Mouse (Mus musculus) c-Kit-positive CD71-positive TER-119-positive erythroid progenitor cells, embryonic 14.5 days (primary cell): ENCODE results near the gene Dcaf12.

ENCODE experiments used
- DNase-seq: peaks from one replicate; pipeline ENCODE4 v3.0.0-alpha.2; 2013; ENCODE audit warnings: low spot score

Dcaf12 gene

DNA sequence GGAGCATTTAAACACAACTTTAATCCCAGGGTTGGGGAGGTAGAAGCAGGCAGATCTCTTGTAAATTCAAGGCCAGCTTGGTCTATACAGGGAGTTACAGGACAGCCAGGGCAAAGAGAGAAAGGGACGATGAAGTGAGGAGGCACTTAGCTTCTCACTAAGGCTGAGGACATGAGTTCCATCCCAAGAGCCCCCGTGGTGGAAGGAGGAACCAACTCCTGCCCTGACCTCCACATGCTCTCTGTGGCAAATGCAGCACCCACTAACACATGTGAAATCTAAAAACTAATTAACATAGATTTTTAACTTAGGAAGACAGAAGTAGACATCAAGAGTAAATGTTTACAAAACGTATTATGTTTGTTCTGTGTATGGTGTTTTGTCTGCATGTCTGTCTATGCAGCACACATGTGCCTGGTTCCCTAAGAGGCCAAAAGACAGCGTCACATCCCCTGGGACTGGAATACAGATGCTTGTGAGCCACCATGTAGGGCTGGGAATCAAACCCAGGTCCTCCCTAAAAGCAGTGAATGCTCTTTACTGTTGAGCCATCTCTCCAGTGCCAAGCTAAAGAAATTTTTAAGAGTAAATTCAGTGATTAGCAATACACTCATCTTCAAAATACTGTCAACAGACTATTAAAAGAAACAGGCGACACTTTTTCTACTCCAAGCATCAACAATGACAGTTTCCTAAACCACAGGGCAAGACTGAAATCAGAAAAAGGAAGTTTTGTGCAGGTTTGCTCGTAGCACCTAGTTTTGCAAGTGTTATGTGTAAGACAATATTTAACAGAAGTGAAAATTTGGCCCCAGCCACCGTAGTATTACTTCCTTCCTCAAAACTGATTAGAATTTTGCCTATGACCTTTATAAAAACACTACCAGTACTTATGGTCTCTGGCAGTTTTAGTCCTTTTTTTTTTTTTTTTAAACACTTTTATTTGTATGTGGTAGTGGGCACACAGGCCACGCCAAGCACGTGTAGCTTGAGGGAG lies 3.8 kb downstream of the Dcaf12 start:
- DNase-seq, result no peak

GRCm38 (mm10) chr4:41307406-41307805 lies 7.3 kb downstream of the Dcaf12 start:
- no peak for DNase-seq

DNA sequence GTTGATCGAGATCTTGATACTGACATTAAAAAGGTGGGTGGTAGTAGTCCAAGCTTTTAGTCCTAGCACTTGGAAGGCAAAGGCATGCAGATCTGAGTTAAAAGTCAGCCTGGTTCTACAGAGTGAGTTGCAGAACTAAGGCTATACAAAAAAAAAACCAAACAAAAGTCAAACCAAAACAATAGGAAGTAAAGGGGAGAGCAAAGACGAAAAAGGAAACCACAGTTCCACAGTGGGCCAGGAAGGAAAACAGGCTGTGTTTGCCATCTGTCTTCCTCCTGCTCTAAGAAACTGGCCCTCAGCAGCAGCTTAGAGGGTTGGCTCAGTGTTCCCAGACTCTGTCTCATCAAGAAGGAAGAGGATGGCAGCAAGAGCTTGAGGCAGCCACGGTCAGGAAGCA lies 10.4 kb downstream of the Dcaf12 start:
- DNase-seq, result no peak

DNA sequence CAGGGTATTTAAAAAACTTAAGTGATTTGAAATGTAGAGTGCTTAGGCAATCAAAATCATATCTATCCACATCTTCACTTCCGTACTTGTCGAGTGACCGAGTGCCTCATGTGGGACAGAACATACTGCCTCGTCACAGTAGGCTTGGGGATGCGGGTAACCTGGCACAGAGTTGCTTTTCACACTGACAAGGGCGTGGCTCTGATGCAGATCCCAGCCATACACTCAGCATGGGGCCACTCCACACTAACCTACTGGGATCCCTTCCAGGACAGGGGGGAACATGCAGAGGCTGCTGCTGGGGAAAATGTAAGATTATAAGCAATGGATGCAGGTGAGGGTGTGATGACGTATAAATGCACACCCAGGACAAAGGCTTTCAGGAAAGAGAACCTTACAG lies 11.0 kb downstream of the Dcaf12 start:
- DNase-seq, result no peak

DNA sequence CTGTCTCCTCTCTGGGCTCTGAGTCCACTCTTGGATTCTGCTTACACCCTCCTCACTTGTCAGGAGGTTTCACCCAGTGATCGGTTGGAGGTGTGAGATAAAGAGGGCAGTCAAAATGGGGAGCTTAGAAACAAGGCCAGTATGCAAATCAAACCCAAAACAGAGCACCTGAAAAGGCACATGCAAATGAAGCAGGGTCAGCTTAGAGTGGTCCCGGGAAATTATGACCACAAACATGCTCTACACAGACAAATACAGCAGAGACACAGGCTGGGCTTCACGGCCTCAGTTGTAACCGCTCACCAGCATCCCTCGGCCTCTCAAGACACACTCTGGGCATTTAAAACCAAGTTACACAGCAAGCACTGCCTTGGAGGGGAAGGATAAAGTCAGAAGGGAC lies 15.7 kb downstream of the Dcaf12 start:
- DNase-seq, result no peak

GRCm38 (mm10) chr4:41295960-41296359 lies 18.7 kb downstream of the Dcaf12 start:
- no peak for DNase-seq

DNA sequence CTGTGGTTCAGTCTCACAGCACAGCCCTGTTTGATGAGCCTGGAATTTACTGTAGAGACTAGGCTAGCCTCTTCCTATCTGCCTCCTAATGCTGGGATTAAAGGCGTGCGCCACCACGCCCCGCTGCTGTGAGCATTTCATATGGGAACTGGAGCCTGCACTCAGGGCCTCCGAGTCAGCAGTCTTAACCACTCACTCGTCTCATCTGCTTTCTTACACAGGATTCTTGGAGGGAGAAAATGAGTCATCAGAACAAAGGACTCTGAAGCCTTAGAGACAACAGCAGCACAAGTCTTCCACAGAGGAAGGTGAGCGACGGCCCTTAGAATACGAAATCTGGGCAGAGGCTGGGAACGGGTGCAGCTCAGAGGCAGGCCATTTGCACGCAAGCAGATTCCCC lies 19.2 kb downstream of the Dcaf12 start:
- DNase-seq, result no peak

GRCm38 (mm10) chr4:41293907-41294306 lies 20.8 kb downstream of the Dcaf12 start:
- DNase-seq, result no peak

DNA sequence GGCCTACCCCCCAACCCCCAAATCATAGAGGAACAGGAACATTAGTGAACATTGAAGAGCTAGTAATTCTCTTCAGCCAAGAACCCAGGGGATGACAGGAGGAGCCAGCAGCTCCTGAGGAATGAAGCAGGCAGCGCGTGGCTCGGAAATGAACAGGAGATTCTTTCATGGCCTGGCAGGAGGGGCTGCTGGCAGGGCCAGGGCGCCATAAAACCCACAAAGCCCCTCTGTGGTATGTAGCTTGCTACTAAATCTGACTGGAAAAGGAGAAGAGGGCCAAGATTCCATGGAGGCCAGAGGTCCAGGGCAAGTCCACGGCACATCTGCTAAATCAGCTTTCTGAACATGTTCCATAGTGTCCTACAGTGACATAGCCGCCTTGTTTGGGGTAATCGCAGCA lies 24.9 kb downstream of the Dcaf12 start:
- DNase-seq, result no peak

DNA sequence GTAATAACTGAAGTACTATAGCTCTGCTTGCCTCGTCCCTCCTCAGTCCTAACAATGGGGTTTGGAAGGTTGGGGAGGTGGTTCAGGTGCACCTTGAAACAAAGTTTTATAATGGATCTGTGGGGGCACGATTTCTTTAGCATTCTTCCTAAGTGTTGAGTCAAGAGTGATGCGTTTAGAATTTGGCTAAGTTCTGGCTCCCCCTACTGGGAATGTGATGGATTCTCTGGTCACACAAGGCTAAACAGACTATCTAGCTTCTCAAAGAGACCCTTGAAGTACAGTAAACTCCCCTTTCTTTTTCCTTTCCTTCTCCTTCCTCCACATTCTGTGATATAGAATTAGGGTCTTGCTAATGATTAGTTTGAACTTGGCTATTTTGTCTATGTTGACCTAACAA lies 28.3 kb downstream of the Dcaf12 start:
- DNase-seq, result peak; percentile 40

DNA sequence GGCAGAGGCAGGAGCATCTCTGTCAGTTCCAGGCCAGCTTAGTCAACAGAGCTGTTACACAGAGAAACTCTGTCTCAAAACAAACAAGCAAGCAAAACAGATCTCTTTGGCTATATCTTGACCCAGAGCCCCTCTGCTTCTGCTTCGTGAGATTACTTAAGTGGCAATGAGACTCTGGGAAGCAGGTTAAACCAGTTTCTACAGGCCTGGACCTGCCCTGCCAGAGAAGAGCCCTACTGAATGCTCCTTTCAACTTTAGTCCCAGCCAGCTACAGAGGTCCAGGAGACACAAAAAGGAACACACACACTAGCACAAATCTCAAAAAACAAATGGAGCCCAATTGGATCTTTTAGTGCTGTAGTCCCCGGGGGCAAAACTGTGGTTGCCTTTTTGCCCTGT lies 30.6 kb downstream of the Dcaf12 start:
- no peak for DNase-seq

DNA sequence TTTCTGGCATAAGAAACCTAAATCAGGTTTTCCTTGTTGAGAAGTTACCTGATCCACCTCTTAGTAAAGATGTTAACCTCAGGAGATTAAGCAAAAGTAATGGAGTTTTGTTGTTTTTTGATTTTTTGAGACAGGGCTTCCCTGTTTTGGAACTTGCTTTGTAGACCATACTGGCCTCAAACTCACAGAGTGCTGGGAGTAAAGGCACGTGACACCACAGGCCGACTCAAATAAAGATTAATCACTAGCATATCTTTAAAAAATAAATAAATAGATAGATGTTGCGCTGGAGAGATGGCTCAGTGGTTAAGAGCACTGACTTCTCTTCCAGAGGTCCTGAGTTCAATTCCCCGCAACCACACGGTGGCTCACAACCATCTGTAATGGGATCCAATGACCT lies 38.8 kb downstream of the Dcaf12 start:
- no peak for DNase-seq

DNA sequence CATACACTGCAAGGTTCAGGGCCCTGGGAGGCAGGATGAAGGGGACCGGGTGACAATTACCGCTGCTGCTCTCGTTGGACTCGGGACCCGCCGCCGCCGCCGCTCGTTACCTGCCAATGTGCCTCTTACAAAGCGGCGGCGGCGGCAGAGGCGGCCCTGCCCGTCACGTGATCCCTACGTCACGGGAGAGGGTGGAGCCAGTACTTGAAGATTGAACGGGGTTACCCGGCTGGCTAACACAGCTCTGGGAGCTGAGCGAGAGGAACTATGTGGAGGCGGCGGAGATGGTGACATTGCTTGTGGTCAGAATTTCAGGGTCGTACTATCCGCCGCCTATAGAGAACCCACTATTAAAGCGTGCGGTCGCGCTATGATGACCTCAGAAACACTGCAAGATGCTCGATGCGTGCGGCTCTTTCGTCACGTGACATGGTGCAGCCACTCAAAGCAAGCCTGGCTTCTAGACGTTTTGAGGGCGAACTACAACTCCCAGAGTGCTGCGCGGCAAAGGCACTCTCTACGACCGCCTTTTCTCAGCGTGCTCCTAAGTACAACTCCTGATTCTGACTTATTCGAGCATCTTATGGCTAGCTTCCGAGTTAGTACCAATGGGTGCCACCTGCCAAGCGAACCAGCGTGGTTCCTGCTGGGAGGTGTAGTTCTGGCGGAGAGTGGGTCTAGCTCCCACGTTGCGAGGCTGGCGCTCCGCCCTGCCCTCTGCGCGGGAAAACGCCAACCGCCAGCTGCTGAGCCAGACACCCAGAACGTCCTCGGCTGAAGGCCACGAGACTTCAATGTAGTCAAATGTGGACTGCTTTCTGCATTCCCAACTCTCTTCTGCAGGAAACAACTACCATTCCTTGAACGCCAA lies 39.5 kb downstream of the Dcaf12 start, which contains the start of gene Ubap2:
Ubap2 (minus strand) TSS at position 165 of the 871 bp plus-strand sequence.
- peak; percentile 98 for DNase-seq

GRCm38 (mm10) chr4:41274377-41274979 lies 40.2 kb downstream of the Dcaf12 start:
- no peak for DNase-seq

DNA sequence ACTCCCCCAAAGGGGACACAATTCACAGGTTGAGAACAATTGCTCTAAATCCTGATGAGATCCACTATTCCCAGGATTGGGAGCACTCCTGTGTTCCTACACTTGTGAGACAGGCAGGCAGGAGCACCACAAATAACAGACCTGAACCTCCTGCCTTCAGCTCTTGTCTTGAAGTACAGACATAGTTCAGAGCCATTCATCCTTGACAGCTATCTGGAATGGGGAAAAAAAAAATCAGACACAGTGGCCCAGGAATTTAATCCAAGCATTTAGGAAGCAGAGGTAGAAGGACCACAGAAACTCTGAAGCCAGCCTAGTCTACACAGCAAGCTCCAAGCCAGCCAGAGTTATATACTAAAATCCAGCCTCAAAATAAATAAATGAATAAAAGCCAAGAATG lies 46.6 kb downstream of the Dcaf12 start:
- no peak for DNase-seq

DNA sequence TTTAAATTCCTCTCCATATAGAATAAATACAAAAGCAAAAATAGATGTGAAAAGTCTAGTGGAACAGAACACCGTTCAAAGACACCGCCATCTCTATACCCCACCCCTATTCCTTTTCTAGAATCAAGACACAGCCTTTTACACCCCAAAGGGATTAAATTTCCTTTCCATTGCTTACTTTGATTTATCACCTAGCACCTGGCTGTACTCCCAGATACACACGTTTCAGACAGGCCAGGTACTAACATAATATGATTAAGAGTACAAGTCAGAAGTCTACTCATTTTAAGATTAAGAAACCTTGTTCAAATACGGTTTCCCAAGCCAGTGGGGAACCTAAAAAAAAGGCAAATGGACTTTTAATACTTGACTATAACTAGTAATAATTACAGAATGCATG lies 48.3 kb downstream of the Dcaf12 start:
- DNase-seq, result no peak

DNA sequence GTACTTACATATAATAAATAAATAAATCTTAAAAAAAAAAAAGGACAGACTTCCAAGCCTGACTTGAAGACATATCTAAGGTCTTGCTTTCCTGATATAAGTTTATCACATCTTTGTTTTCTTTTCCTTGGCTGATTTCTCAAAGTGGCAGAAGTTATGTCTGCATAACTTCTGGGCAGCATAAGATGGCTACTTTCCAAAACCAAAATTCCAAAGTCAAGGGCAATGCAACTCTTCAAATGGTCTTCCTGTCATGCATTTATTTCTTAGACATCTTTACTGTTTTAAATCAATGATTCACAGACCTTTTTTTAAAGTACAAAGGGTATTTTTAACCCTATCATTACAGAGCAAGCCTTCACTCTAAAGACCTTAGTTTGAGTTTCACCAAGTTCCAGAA lies 54.0 kb downstream of the Dcaf12 start:
- no peak for DNase-seq

GRCm38 (mm10) chr4:41259019-41259418 lies 55.7 kb downstream of the Dcaf12 start:
- no peak for DNase-seq

DNA sequence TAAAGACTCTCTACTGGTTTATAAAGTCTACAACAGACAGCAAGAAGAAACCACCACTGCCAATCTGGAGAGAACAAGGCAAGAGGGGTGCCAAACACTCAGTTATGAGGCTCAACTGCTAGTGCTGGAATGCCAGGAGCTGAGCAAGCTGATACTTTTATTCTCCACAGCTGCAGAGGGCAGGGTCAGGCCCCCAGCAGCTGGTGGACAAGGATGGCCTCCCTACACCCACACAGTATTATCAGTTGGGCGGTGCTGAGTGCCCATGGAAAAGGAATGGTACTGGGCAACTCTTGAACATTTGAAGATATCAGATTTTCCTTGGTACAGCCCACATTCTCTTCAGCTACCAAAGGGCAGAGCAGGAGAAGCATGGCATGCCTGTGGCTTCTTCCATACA lies 56.9 kb downstream of the Dcaf12 start:
- DNase-seq, result no peak

DNA sequence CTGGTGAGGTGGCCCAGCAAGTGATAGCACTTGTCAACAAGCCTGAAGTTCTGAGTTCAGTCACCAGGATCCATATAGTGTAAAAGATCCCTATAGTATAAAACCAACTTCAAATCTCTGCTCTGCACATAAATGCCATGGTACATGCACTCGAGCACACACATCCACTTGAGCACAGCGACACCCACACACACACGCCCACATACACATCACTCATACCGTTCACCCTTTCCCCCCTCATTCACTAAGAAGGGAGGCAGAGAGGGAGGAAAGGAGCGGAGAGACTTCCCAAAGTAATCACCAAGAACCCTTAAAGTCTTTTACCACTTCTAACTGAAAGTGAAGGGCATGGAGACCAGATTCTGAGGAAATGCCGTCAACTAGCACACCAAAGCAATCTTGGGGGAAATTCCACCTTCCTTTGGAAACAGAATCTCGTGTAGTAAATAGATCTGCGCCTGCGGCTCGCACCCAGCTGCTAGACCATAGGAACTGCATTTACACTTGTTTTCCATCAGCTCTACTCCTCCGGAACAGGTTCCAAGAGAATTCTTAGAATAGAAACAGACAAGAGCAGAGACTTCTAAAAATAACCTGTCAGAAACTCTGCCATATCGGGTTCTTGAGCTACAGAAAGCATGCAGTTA lies 59.0 kb downstream of the Dcaf12 start:
- no peak for DNase-seq

DNA sequence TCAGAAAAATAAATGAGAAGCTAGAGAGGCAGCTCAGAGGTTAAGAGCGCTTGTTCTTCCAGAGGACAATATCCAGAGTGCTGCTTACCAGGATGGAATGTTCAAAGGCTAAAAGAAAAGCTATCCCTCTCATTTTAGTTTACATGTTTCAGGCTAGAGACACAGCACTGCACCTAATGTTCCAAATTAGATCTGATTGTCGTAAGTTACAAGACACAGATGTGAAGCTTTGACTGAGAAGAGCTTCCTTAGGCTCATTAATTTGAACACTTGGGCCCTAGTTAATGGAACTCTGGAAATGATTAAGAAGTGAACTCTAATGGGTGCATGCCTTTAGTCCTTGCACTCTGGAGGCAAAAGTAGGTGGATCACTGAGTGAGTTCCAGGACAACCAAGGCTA lies 60.9 kb downstream of the Dcaf12 start:
- no peak for DNase-seq

DNA sequence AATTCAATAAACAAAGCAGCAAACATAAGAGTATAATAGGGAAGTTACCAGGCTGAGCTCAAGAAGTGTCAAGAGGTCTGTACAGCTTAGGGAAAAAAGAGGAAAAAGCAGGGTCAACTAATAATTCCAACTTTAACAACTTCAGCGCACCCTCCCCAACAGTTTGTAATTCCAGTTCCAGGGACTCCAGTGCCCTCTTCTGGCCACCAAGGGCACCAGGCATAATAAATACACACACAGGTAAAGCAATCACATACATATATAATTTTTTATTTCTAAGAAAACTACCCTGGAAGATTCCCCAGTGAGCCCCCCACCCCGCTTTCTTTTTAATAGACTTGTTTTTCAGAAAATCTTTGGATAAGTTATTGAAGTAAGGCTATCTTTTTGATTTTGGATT lies 69.3 kb downstream of the Dcaf12 start:
- DNase-seq, result no peak
